ENCODE assay signal across 8 mouse cellular contexts in the genomic region with DNA sequence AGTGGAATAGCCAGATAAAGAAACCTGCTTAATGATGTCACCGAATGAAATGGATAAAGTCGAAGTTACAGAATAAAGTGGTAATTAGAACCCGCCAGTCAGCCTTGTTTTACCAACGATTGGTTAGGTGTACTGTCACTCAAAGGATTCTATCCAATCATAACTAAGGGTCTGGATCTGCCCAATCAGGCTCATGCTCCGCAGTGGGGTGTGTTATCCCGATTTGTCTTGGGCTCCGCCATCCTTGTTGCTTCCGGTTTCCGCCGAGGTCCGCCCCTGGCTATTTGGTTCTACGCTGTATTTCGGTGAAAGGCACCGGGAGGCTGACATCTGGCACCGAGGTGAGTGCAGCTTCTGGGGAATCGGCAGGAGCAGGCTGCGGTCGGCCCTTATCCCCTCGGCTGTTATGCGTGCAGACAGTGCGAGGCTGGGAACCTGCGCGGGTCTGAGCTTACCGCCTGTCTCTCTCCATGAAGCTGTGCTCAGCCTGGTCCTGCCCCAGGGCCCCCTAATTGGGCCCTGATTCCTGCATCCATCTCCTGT. TPM values are rescaled to one million over a fixed set of nuclear protein-coding genes. Genes with fewer than 3 reads are reported as not detected.
DNase-seq lines count a peak whose midpoint lies in the region; ATAC-seq lines count a peak whose summit lies in the region.

A gene (plus strand): TSS at position 240 of the 543 bp plus-strand sequence.

- H3K4me2 ChIP-seq in hindbrain, embryonic 11.5 days (replicated peaks; ENCODE audit: low read depth, low read length): peak within 1 kb of the TSS; percentile 74

- H3K9ac ChIP-seq in hindbrain, embryonic 11.5 days (ENCODE audit: low read depth, low read length): peak within 1 kb of the TSS; percentile 90

- H3K36me3 ChIP-seq in hindbrain, embryonic 11.5 days (ENCODE audit: control insufficient read depth, insufficient read depth, low read length): 0 out of 2 replicates have a peak, but pooled peaks cover 2% of the 10 kb centered on the region

- H3K9me3 ChIP-seq in hindbrain, embryonic 11.5 days (ENCODE audit: control insufficient read depth, low read length): no peaks in the 10 kb centered on the region

- peak; percentile 100 for ATAC-seq in hindbrain, embryonic 11.5 days (ENCODE audit: low FRiP score)

- H3K27me3 ChIP-seq in hindbrain, embryonic 11.5 days (ENCODE audit: control insufficient read depth, insufficient read depth, low read length): no peaks in the 10 kb centered on the region

- H3K27ac ChIP-seq in hindbrain, embryonic 11.5 days (ENCODE audit: low read depth, low read length): no peak within 1 kb of the TSS

- under 1% methylated on average over 24 of the region's 24 CpGs for WGBS in hindbrain, embryonic 11.5 days

- DNase-seq in Muller cell, postnatal 12 days (ENCODE audit: inconsistent ontology term): peak; percentile 98
- DNase-seq in cerebellum, adult 9-11 months: peak; percentile 94
- peak; percentile 93 to 100 for DNase-seq in frontal cortex, adult 2 months (ENCODE audit: extremely low spot score in 1 of 2, low spot score in 1 of 2)
- DNase-seq in hindbrain, embryonic 11.5 days (ENCODE audit: low spot score): peak; percentile 95
- peak; percentile 80 to 84 for DNase-seq in layer of hippocampus, postnatal 10 days (ENCODE audit: low spot score in 2 of 2)
- peak; percentile 97 for DNase-seq in lung, postnatal 10 days
- peak; percentile 72 for DNase-seq in ovary, postnatal 36 days (ENCODE audit: low spot score)
- peak; percentile 84 for DNase-seq in thymus, postnatal 25 days

- H3K4me1 ChIP-seq in hindbrain, embryonic 11.5 days (replicated peaks; ENCODE audit: control insufficient read depth, insufficient read depth, low read length): no peaks in the 10 kb centered on the region

- H3K4me3 ChIP-seq in hindbrain, embryonic 11.5 days (ENCODE audit: low read depth, low read length): peak within 1 kb of the TSS; percentile 81

RNA-seq across cellular contexts. Expression of the gene that starts here (rescaled TPM):
- polyA plus RNA-seq in frontal cortex, adult 2 months (2012; rRNA removed): 19.7 and 22.5 TPM in 2 replicates
- polyA plus RNA-seq in hindbrain, embryonic 11.5 days (2014; fragmentation: Nextera tagmentation; extraction: Ambion mirVana): 16.1 and 16.6 TPM in 2 replicates
- 10 to 100 TPM; 16.2 to 17.7 TPM for total RNA-seq in layer of hippocampus, postnatal 10 days (2021)
